Mouse (Mus musculus) liver, embryonic 11.5 days (tissue): Measurements from ENCODE around the gene Grk4. TPM values are rescaled to one million over a fixed set of nuclear protein-coding genes. Genes with fewer than 3 reads are reported as not detected.

Experiments
- ATAC-seq: fragments of 200-750 bp; cut with Nextera tagmentation; replicated peaks from 2 replicates; pipeline ENCODE4 v1.8.0; 2017; ENCODE audit warnings: moderate number of reproducible peaks, mild to moderate bottlenecking, moderate TSS enrichment, moderate library complexity; ENCODE audit not compliant: low FRiP score
- DNase-seq: peaks from one replicate; pipeline ENCODE4 v3.0.0-alpha.2; 2017; ENCODE audit warnings: low spot score
- H3K27ac ChIP-seq: fragments of 300-500 bp; sonication (generic); 2 replicates; pipeline ENCODE4 v1.5.1; 2014; ENCODE audit warnings: mild to moderate bottlenecking, low read depth, low read length, control low read depth
- H3K27me3 ChIP-seq: fragments of 300-500 bp; sonication (generic); replicated peaks from 2 replicates; pipeline ENCODE4 v1.6.1; 2014; ENCODE audit warnings: low read length, mixed read lengths; ENCODE audit not compliant: control insufficient read depth, insufficient read depth
- H3K36me3 ChIP-seq: fragments of 300-500 bp; sonication (generic); 2 replicates; pipeline ENCODE4 v1.6.1; 2014; ENCODE audit warnings: mild to moderate bottlenecking, low read length, moderate library complexity, mixed read lengths; ENCODE audit not compliant: control insufficient read depth, insufficient read depth
- H3K4me1 ChIP-seq: fragments of 300-500 bp; sonication (generic); replicated peaks from 2 replicates; pipeline ENCODE4 v1.6.1; 2014; ENCODE audit warnings: low read length, mixed read lengths; ENCODE audit not compliant: control insufficient read depth, insufficient read depth
- H3K4me2 ChIP-seq: fragments of 300-500 bp; sonication (generic); 2 replicates; pipeline ENCODE4 v1.6.1; 2014; ENCODE audit warnings: mild to moderate bottlenecking, control low read depth, moderate library complexity
- H3K4me3 ChIP-seq: fragments of 300-500 bp; sonication (generic); 2 replicates; pipeline ENCODE4 v1.5.1; 2014; ENCODE audit warnings: low read depth, low read length, control low read depth
- H3K9ac ChIP-seq: fragments of 300-500 bp; sonication (generic); 2 replicates; pipeline ENCODE4 v1.6.1; 2014; ENCODE audit warnings: low read depth, low read length, control low read depth
- H3K9me3 ChIP-seq: fragments of 300-500 bp; sonication (generic); 2 replicates; pipeline ENCODE4 v1.6.1; 2016; ENCODE audit warnings: low read length, inconsistent platforms, mixed read lengths; ENCODE audit not compliant: control insufficient read depth
- WGBS: fragments of 180-500 bp; shearing (Covaris S2); extraction: QIAGEN DNeasy Blood & Tissue Kit; methylation state at CpG from one replicate; pipeline ENCODE4 v1.1.7; 2014; 5-methylcytosine and 5-hydroxymethylcytosine counted together
- polyA plus RNA-seq: library from polyadenylated mRNA; unstranded; fragments of >200 nt; fragmentation: Nextera tagmentation; extraction: Ambion mirVana; gene quantifications from 2 replicates; pipeline ENCODE4 v1.2.1, GENCODE M21; 2014

The Grk4 gene
- polyA plus RNA-seq, 1 experiment from 2014 or later, result 1.9 TPM

GRCm38 (mm10) chr5:34641991-34642390, 18.2 kb upstream of the Grk4 start:
- no peaks in the 10 kb centered on the region; the same call in 1 of the 2 replicates for H3K4me1 ChIP-seq
- no peaks in the 10 kb centered on the region for H3K9me3 ChIP-seq
- no peak overlapping the region for H3K4me2 ChIP-seq
- H3K27ac ChIP-seq, result no peak overlapping the region
- H3K4me3 ChIP-seq, result no peak overlapping the region
- 86% methylated on average over 3 of the region's 3 CpGs for WGBS
- peaks cover 68% of the 10 kb centered on the region for H3K36me3 ChIP-seq
- ATAC-seq (no peak), DNase-seq (no peak)
- no peak overlapping the region for H3K9ac ChIP-seq
- H3K27me3 ChIP-seq, result no peaks in the 10 kb centered on the region

GRCm38 (mm10) chr5:34642932-34643331, 17.2 kb upstream of the Grk4 start:
- Histone ChIP-seq H3K9ac (no peak overlapping the region), H3K27me3 (no peaks in the 10 kb centered on the region), H3K36me3 (peaks cover 74% of the 10 kb centered on the region), H3K27ac (no peak overlapping the region), H3K4me2 (no peak overlapping the region), H3K9me3 (no peaks in the 10 kb centered on the region), H3K4me1 (no peaks in the 10 kb centered on the region; the same call in 1 of the 2 replicates), H3K4me3 (no peak overlapping the region)
- DNase-seq (no peak), ATAC-seq (peak; percentile 74)
- 91% methylated on average over 5 of the region's 5 CpGs for WGBS

DNA sequence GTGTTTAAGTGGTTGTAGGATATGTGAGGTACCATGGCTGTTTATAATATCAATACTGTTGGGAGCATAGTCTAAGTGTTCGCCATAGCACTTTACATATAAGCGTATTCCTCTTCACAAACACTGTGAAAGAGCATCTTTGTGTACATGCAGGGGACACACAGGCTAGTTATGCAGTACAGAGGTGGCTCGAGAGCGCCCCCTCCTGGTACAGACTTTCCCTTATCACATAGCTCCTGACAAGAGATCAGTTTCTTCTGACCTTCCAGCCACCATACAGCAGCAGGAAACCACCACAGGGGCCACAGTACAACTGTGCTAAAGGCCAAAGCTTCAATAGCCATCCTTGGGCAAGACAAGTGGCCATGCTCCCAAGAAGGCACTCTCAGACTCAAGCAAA, 12.6 kb upstream of the Grk4 start:
- ATAC-seq, result peak; percentile 39; the same call in 1 of the 2 replicates
- Histone ChIP-seq H3K4me1 (no peaks in the 10 kb centered on the region), H3K9me3 (no peaks in the 10 kb centered on the region), H3K27me3 (no peaks in the 10 kb centered on the region), H3K4me3 (no peak overlapping the region), H3K4me2 (no peak overlapping the region), H3K36me3 (peaks cover 67% of the 10 kb centered on the region), H3K27ac (no peak overlapping the region), H3K9ac (no peak overlapping the region)
- WGBS, result 46% methylated on average over 4 of the region's 4 CpGs
- DNase-seq, result no peak

DNA sequence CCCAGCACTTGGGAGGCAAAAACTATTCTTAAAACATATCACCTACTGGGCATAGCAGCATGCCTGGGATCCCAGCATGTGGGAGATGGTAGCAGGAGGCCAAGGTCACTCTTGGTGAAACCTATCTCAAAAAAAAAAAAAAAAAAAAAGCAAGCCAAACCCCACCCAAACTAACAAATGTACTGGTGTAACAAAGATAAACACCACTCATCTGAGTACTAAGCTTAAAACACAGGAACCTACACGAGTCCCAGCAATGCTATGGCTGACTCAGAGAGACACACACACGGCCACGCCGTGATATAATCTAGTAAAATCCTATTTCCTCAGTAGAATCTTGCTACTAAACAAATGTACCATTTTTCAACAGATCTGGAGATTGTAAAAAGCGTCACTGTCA, 7.2 kb upstream of the Grk4 start:
- DNase-seq, result peak; percentile 19
- no peaks in the 10 kb centered on the region for H3K4me1 ChIP-seq
- H3K9me3 ChIP-seq, result no peaks in the 10 kb centered on the region
- WGBS, result 72% methylated on average over 5 of the region's 5 CpGs
- no peak overlapping the region for H3K4me2 ChIP-seq
- ATAC-seq, result no peak
- H3K9ac ChIP-seq, result no peak overlapping the region
- H3K4me3 ChIP-seq, result no peak overlapping the region
- H3K27ac ChIP-seq, result no peak overlapping the region
- H3K36me3 ChIP-seq, result peaks cover 48% of the 10 kb centered on the region
- no peaks in the 10 kb centered on the region for H3K27me3 ChIP-seq

DNA sequence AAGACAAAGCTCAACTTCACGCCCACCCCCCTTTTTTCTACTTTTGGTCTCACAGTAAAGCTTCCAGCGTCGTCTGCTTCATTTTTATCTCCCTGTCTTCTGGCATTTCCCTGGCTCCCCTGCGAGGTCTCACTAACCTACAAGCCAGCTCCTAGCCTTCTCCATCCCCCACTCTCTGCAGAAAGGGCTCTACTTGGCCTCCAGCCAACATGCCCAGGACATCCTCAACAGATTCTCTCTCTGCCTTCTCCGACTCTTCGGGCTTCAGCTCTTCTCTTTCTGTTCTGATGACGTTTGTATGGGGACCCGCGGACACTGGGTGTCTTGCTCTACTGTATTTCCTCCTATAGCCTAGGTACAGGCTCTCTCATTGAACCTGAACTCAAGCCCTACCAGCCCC, 5.3 kb upstream of the Grk4 start:
- H3K4me3 ChIP-seq, result no peak overlapping the region
- no peak overlapping the region for H3K27ac ChIP-seq
- no peak for ATAC-seq
- peaks cover 42% of the 10 kb centered on the region for H3K36me3 ChIP-seq
- no peak overlapping the region for H3K9ac ChIP-seq
- no peak overlapping the region for H3K4me2 ChIP-seq
- H3K9me3 ChIP-seq, result no peaks in the 10 kb centered on the region
- 85% methylated on average over 9 of the region's 9 CpGs for WGBS
- peak; percentile 29 for DNase-seq
- H3K27me3 ChIP-seq, result no peaks in the 10 kb centered on the region
- H3K4me1 ChIP-seq, result 0 out of 2 replicates have a peak, but pooled peaks cover 3% of the 10 kb centered on the region

- Histone ChIP-seq H3K4me2 (no peak overlapping the region), H3K4me1 (0 out of 2 replicates have a peak, but pooled peaks cover 3% of the 10 kb centered on the region), H3K27me3 (no peaks in the 10 kb centered on the region), H3K27ac (no peak overlapping the region), H3K9me3 (no peaks in the 10 kb centered on the region), H3K4me3 (no peak overlapping the region), H3K9ac (no peak overlapping the region), H3K36me3 (peaks cover 22% of the 10 kb centered on the region)
- ATAC-seq (no peak), DNase-seq (peak; percentile 18)
- 87% methylated on average over 8 of the region's 8 CpGs for WGBS
These were observed 2.6 kb upstream of the Grk4 start for GRCm38 (mm10) chr5:34657556-34657955.

DNA sequence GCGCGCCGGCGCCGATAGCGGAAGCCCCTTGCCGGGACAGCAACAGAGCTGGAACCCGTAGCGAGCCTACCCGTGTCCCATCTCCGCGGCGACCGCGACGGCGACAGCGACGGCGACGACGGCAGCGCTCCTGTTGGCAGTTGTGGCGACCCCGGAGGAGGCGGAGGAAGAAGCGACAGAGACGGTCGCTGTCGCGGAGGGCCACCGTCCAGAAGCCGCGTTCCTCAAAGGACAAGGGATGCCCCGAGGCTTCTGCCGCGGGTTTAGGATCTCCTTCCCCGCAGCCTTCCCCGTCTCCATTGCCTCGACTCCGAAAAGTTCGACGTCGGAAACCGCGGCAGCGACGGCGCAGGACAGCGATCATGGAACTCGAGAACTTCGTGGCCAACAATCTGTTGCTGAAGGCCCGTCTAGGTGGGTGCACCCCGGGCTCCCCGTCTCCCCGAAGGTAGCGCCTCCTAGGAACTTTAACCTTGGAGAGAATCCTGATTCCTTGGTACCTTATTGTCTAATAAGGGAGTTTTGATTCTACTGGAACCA, 482 bp downstream of the Grk4 start:
- peak overlapping the region; percentile 71 for H3K9ac ChIP-seq
- H3K4me3 ChIP-seq, result peak overlapping the region; percentile 74
- ATAC-seq, result no peak
- DNase-seq, result no peak
- H3K4me2 ChIP-seq, result peak overlapping the region; percentile 83
- WGBS, result under 1% methylated on average over 57 of the region's 57 CpGs
- peak overlapping the region; percentile 78 for H3K27ac ChIP-seq
- H3K27me3 ChIP-seq, result no peaks in the 10 kb centered on the region
- H3K36me3 ChIP-seq, result peaks cover 12% of the 10 kb centered on the region
- H3K4me1 ChIP-seq, result 0 out of 2 replicates have a peak, but pooled peaks cover 3% of the 10 kb centered on the region
- no peaks in the 10 kb centered on the region for H3K9me3 ChIP-seq

- H3K4me1 ChIP-seq, result 0 out of 2 replicates have a peak, but pooled peaks cover 3% of the 10 kb centered on the region
- no peak overlapping the region for H3K9ac ChIP-seq
- no peaks in the 10 kb centered on the region for H3K9me3 ChIP-seq
- no peak overlapping the region for H3K27ac ChIP-seq
- no peak overlapping the region for H3K4me2 ChIP-seq
- peak; percentile 10 for DNase-seq
- peaks cover 2% of the 10 kb centered on the region; the same call in 1 of the 2 replicates for H3K36me3 ChIP-seq
- no peak overlapping the region for H3K4me3 ChIP-seq
- no peak for ATAC-seq
- H3K27me3 ChIP-seq, result no peaks in the 10 kb centered on the region
- WGBS, result 72% methylated on average over 4 of the region's 4 CpGs
These were observed 1.7 kb downstream of the Grk4 start for GRCm38 (mm10) chr5:34661909-34662308.

DNA sequence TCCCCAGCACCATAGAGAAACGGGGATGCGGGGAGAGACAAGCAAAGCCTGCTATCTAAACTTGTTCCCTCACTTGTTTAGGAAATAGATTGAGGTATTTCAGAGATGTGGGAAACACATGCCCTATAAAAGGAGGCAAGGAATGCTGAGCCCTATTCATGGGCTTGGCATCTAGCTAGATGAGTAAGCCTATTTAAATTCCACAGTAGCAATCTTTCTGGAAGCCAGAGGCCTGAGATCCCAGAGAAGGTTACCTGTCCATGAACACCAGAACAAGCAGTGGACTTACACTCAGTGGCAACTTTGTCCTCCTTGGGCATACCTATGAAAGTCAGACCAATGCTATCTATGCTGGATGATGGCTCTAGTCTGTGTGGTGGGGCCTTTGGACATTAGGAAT, 3.1 kb downstream of the Grk4 start:
- no peaks in the 10 kb centered on the region for H3K9me3 ChIP-seq
- no peak overlapping the region for H3K27ac ChIP-seq
- DNase-seq, result peak; percentile 14
- no peaks in the 10 kb centered on the region for H3K36me3 ChIP-seq
- 88% methylated on average over 2 of the region's 2 CpGs for WGBS
- H3K9ac ChIP-seq, result no peak overlapping the region
- H3K27me3 ChIP-seq, result no peaks in the 10 kb centered on the region
- H3K4me3 ChIP-seq, result no peak overlapping the region
- no peak for ATAC-seq
- H3K4me2 ChIP-seq, result no peak overlapping the region
- 0 out of 2 replicates have a peak, but pooled peaks cover 3% of the 10 kb centered on the region for H3K4me1 ChIP-seq
